Mouse (Mus musculus) monocyte, adult 2 months (primary cell): ENCODE data around the gene Mapk8.

Experiments used
- DNase-seq, 2 experiments: peaks; one replicate each; pipeline ENCODE4 v3.0.0; 2022; ENCODE audit warnings: low spot score in 2 of 2, low read depth in 1 of 2

The Mapk8 gene

DNA sequence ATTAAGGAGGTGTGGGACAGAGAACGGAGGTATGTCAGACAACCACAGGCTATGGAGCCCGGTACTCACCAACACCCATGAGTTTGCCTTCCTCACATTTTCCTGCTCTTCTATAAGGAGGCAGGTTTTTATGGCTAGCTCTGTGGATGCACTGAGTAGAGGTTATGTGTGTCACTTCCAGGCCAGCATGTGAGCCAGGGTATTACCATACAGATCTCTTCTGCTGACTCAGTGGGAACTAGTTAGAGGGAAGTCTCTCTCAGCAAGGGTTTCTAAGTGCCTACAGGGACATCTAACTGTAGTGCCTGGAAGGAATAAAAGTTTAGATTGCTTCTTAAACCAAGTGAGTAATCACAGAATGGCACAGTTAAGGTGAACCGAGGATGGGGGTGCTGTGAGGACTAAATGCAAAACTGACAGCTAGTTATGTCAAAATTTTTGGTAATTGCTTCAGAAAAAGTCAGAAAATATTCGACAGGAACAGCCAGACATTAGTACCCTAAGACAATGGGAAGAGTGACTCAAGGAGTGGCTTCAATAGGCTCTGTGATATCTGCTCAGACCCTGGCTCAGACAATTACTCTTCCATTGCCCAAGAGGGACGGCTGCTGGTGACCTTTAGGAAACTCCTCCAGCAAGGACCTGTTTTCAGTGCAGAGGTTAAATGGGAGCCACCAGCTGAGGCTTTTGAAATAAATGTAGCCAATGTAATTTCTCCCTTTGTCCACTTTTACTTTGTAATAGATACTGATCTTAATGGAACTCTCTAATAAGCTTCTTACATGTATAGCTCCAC lies 48.7 kb downstream of the Mapk8 start:
- no peak for DNase-seq

DNA sequence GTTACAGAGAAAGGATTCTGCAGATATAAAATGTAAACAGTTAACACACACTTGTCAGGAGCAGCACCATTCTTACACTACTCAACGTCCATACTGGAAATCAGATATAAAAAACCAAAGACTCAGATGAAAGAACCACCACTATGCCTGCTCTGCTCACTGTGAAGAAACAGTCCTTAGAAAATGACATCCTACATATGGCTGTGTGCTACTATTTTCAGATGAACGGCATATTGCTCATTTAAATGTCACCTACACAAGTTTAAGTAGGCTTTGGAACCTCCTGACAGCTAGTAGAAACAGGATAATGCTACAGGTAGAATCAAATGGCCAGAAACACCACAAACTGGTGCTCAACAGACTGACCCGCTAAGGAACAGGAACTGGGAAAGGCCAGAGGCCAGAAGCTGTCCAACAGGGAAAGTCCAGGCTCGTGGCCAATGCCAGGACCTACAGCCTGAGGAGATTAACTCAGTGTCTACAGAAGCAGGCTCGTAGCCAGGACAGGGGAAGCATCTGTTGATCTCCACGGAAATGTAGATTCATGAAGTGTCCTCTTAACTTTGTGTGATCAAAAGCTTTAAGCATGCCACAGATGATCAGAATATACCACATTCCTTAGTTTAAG lies 66.0 kb downstream of the Mapk8 start:
- no peak for DNase-seq

DNA sequence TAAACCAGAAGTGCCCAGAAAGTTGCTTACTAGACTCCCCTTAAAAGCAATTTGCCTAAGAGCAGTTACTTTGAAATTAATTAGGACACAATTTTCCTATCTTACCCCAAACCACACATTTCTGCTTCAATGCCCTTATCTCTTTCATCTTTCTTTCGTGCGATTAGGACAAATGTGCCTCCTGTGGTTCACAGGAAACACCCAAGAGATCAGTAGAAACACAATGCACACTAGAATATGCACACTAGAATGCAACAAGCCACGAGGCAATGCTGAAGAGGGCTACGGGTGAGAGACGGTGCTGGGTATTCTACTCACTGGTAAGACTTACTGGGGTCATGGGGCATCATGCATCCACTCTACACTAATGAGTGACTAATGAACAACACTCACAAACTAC lies 68.2 kb downstream of the Mapk8 start:
- no peak for DNase-seq

DNA sequence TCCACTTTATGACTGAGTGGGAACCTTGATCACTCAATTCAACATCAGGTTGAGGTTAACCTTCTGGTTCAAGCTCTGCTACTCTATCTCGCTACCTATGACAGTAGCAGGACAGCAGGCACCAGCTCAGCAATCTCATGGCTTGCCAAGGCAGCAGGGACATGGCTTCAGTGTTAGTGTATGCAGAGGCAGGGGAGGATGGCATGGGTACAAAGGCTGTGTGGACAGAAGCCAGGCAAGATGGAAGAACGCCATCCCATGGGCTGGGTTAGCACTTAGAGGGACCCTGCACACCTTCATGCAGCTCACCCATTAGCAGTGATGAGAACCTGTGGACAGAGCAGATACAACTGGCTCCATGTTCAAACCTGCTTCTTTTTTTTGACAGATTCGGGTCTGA lies 69.7 kb downstream of the Mapk8 start:
- DNase-seq: no peak

DNA sequence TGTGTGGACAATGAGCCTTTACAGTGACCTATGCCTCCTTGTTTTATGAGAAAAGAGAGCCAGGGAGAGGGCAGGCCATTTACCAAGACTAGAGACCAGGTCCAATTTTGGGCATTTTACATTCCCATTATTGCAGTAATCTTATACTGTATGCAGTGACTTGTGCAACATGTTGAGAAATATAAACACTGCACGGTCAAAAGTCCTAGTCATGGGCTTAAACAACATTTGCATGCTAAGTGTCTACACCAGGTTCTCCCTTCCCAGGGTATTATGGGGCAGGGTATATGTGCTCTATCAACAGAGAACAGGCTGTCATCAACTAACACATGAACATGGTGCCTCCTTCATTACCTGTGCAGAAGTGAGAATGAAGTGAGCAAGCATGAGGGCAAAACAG lies 72.9 kb downstream of the Mapk8 start:
- DNase-seq: no peak

DNA sequence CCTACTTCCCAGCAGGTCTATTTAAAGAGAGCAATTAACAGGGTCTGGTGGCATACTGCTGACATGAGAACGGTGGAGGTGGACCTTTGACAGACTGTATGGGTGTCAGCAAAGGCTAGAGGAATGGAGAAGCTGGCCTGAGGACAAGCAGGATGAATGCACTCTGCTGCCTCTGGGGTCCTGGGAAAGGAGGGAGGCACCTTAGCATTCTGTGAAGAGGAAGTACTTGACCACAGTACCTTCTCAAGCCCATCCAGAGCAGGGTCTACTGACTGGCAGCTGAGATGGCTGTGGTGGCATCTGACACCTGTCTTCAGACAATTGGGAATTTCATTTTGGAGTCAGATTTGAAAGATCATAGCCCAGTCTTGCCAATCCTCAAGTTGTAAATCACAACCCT lies 73.7 kb downstream of the Mapk8 start:
- DNase-seq: no peak

DNA sequence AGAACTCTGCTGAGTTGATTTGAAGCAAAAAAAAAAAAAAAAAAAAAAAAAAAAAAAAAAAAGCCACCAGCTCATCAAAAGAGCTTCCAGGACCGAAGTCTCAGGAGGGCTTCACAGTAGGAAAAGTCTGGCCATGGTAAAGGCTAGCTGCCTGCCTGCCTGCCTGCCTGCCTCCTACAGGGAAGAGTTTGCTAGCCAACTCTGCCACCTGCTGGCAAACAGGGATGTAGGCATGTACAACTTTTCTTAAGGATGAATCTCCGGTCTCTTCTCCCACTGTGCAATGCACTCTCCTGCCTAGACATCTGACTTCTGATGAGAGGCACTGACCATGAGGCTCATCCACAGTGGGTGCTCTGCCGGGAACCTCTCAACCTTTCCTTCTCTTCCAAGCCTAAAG lies 75.7 kb downstream of the Mapk8 start:
- no peak for DNase-seq

DNA sequence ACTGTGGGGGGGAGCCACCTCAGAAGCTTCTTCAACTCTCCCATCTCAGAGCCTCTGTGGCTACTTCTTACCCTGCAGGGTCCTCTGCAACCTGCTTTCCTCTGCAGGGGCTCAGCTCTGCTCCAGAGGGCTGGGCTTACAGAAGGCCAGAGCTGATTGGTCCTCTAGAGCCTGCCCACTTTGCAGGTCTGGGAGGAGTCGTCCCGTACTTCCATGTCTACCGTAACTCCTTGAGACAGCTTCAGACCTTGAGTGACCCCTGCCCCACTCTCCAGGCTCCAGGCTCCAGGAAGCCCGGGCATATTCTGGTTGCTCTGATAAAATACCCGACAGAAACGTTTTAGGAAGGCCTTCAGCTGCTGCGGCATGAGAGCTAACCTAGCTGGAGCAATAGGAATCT lies 76.9 kb downstream of the Mapk8 start:
- no peak for DNase-seq

DNA sequence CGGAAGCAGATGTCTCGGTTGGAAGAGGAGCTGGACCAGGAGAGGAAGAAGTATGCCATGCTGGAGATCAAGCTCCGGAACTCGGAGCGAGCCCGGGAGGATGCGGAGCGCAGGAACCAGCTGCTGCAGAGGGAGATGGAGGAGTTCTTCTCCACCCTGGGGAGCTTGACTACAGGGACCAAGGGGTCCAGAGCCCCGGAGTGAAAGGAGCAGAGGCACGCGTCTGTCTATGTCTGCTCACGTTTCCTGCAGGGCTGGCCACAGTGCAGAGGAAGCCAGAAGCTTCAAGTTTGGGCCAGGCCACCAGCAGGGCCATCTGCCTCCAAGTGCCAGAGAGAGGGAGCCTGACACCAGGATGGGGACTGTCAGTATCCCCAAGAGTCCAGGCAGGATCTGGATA lies 77.6 kb downstream of the Mapk8 start:
- DNase-seq: no peak

DNA sequence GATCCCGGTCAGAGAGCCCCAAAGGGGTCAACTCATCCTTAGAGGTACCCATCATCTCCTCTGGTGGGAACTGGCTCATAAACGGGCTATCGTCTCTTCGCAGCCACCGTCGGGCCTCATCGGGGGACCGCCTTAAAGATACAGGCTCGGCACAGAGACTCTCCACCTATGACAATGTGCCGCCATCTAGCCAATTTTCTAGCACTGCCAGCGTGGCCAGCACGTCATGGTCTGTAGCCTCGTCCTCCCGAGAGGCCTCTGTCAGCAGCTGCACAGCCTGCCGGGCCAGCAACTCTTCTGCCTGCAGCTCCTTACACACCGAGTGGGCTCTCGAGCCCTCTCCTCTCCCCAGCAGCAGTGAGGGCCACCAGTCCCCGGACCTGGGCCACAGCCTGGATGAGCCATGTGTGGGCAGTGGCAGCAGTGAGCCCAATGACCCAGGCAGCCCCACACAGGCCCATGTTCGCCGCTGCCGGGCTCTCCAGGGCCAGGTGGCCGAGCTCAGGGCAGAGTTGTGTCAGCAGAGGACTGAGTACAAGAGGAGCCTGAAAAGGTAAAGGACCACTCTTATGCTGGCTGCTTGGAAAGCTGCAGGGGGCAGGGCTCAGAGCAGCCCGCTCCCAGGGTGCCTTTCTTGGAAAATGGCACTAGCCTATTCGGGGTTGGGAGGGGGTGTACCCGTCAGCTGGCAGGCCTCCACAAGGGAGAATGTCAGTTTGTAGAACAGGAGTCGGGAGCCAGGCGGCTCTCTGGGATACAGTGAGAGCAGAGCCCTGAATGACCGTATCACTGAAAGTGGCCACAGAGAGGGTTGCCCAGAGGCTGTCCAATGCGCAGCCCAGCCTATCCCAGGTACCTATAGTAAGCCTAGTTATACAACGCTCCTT lies 79.8 kb downstream of the Mapk8 start:
- no peak for DNase-seq

DNA sequence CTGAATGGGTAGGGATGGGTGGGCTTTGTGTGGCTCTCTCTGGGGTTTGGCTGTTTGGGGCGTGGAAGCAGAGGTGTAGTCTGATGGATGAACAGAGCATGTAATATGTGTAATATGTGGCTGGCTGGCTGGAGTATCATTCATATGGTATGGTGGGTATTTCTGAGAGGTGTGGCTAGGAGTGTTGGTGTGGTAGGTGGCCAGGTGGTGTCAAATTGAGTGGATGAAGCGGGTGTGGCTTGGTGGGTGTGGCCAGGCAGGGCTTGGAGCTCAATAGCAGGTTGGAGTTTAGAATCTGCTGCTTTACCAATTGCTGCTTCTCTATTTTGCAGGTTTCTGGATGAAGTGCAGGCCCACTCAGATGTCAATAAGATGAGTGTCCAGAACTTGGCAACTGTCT lies 82.9 kb downstream of the Mapk8 start:
- DNase-seq: no peak

DNA sequence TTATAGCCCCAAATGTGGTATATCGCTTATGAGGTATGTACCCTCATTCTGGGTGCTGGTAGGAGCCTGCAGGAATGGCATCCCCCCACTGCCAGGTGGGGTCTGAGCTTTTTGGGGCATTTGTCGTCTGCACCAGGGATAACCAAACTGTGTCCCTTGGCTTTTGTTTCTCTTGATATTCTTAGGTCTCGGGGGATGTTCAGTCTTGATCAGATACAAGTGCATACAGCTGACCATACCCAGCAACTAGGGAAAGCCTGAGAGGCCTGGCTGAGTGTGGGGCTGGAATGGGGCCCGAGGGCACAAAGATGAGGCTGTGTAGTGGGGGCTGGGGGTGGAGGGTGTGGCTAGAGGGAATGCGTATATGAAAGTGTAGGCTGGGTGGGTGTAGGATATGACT lies 83.3 kb downstream of the Mapk8 start:
- no peak for DNase-seq

DNA sequence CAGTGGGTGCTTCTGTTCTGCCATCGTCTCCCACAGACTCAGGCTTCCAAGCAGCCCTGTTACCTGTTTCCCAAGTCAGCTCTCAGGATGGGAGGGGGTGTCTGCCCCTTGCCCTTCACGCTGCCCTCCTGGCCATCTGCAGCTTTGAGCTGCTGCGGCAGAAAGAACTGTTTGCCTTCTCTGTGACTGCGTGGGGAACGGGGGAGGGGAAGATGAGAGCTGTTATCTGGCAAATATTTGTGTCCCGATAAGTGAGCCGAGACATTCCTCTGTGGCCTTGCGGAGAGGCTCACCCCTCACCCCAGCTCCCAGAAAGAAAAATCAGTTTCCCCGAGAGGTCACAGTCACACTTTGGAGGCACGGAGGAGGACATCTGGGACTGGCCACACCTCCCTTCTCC lies 84.2 kb downstream of the Mapk8 start:
- DNase-seq: no peak

DNA sequence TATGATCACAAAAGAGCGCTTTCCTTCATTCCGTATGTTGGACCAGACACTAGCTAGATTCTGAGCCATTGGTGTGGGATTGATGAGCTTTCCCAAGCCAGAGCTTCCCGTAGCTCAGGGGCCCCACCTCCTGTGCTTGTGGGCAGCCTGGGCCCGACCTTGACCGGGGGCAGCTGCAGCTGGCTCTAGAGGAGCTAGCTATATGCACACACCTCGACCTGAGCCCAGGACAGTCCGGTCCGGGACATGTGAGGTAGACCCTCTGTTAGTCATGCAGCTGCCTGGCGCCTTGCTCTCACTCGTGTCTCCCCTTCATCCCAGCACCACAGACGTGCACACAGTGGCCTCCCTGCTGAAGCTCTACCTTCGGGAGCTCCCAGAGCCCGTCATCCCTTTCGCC lies 84.8 kb downstream of the Mapk8 start:
- no peak for DNase-seq

DNA sequence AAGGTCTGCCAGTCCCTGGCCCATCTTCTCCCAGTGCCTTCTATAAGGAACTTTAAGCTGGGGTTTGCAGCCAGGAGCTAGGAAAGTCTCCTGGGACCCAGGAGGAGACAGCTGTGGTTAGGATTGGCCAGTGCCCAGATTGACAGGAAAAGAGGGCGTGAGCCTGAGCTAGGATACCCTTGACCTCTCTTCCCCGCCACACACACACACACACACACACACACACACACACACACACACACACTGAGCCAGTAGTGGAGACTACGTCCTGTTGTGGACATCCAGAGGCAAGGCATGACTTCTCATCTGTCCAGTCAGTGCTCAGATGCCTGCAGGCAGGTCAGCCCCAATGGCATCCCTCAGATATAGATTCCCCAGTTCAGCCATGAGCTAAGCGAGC lies 85.4 kb downstream of the Mapk8 start:
- DNase-seq: no peak

DNA sequence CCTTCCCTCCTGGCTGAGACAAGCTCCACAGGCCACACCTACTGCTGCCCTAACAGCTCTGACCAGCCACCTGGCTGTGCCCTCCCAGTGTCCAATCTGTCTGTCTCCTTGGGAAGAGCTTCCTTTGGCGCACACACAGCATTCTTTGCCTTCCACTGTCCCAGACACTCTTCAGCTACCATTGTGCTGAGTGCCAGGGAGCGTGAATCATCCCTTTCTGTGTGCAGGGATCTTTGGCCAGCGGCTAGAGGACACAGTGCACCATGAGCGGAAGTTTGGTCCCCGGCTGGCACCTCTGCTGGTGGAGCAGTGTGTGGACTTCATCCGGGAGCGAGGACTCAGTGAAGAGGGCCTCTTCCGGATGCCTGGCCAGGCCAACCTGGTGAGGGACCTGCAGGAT lies 88.1 kb downstream of the Mapk8 start:
- DNase-seq: no peak

DNA sequence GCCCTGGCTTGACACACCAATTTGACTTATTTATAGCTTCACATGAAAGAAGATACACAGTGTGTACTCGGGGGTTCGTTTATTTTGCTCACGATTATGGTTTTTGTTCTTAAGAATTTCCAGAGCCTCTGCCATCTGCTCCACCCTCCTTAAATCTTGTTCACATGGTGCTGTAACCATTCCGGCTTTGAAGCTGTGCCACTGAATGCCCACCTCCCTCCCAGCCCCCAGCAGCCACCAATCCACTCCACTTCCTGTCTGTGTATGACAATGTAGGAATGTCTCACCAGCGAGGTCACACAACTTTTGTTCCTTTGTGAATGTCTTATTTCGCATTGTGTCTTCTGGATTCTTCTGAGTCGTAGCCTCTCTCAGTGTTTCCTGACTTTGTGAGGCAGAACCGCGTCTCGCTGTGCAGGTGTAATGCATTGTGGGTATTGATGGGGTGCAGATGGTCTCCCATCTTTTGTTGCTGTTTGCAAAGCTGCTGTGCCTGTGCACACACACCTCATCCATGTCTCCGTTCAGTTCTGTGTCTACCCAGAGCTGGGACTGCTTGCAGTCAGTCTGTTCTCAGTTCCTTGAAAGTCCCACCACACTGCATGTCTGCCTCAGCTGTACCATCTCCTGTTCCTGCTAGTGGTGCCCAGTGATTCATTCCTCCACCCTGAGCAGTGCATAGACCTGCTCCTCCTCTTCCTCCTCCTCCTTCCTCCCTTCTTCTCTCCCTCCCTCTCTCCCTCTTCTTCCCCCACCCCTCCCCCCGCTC lies 89.2 kb downstream of the Mapk8 start:
- DNase-seq: no peak

DNA sequence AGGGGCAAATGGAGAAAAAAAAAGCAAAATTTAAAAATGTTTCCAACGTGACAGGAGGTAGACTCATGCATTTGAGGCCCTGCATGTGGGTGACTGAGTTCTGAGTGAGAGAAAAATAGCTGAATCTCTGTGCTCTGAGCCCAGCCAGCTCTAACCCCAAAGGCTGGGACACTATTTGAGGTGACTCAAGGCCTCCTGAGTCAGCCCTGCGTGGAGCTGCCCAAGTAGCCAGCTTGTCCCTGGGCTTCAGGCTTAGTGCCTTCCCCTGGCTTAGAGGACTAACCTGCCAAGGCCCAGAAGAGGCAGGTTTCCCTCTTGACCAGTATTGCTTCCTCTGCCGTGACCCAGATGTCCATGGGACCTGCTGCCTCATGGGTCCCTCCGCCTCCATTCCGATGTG lies 91.7 kb downstream of the Mapk8 start:
- no peak for DNase-seq

DNA sequence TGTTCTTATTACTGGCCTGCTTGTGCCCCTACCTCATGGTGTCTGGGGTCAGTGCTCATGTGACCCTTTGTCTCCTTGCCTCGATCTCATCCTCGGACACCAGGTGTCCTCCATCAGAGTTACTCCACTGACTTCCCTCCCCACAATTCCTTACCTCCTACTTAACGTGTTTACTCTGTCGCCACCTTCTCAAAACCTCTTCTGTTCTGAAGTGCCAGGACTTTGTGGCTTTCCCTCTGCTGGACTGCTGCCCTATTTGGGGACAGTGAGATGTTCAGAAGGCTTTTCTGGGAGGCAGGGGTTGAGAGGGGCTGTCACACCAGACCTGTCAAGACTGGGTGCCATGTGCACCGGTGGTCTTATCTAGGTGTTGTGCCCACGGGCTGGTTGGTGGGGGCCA lies 94.1 kb downstream of the Mapk8 start:
- DNase-seq: no peak

DNA sequence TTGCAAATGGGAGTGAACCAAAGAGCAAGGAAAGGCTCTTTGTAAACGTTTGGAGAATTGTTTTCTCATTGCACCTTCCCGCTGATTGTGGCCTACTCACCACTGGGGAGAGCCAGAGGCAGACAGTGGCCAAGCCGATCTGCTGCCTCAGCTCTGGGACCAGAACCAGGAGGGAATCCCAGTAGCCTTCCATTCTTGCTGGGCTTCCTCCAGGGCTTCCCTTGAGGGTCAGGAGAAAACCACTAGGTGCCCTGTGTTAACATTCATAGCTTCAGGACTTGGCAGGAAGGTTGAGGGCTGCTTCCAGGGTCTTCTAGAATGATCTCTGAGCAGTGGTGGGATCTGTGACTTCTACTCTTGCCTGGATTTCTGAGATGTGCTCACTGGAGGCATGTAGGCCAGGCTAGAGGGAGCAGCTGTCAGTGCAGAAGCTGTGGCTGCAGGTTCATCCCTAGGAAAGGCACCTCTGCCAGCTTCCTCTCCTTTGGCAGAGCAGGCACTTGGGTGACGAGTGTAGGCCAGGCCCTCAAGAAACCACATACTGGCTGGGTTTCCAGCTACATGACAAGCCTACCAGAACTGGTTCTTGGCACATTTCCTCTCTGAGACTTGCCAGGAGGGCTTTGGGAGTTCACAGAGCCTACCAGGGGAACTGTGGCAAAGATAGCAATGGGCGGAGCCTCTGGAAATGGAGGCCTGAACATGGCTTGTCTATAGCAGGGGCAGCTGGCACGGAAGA lies 94.8 kb downstream of the Mapk8 start:
- no peak for DNase-seq

DNA sequence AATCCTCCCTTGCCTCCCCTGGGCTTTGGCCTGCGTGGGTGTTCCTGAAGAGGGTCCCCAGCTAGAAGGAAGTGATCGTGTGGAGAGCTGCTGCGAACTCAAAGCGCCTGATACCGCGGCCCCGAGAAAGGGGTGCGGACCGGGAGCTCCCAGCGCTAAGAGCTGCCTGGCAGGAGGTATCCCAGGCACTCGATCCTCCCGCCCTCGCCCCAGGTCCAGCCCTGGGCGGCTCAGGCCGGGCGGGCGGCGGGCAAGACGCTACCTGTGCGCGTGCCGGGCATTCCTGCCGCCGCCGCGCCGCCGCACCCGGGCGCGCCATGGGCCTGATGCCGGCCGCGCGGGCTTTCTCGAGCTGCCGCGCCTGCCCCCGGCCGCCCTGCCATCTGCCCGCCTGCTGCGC lies 95.9 kb downstream of the Mapk8 start:
- no peak for DNase-seq
